Mouse (Mus musculus) left cerebral cortex, postnatal 10 days (tissue): ENCODE results near the gene Abat. TPM values are rescaled to one million over a fixed set of nuclear protein-coding genes. Genes with fewer than 3 reads are reported as not detected.
A peak's percentile ranks its signal among the peaks of the same experiment; 100 is the strongest.

Source experiments
- DNase-seq, 2 experiments: peaks; one replicate each; pipeline ENCODE4 v3.0.0; 2021 to 2022; ENCODE audit warnings: low spot score in 2 of 2, mixed read lengths in 1 of 2; ENCODE audit errors: extremely low spot score in 1 of 2
- intact Hi-C: fragments of 180-260 bp; cut with DNase I; formaldehyde crosslinking; loops from one replicate; pipeline ENCODE4 v1.15.1; 2025
- total RNA-seq, 2 experiments: library from RNA; stranded (reverse); gene quantifications; 2 replicates each; pipeline ENCODE4 v1.2.3; 2021

Gene Abat
- total RNA-seq, 2 experiments from 2014 or later = 132 to 140 TPM

DNA sequence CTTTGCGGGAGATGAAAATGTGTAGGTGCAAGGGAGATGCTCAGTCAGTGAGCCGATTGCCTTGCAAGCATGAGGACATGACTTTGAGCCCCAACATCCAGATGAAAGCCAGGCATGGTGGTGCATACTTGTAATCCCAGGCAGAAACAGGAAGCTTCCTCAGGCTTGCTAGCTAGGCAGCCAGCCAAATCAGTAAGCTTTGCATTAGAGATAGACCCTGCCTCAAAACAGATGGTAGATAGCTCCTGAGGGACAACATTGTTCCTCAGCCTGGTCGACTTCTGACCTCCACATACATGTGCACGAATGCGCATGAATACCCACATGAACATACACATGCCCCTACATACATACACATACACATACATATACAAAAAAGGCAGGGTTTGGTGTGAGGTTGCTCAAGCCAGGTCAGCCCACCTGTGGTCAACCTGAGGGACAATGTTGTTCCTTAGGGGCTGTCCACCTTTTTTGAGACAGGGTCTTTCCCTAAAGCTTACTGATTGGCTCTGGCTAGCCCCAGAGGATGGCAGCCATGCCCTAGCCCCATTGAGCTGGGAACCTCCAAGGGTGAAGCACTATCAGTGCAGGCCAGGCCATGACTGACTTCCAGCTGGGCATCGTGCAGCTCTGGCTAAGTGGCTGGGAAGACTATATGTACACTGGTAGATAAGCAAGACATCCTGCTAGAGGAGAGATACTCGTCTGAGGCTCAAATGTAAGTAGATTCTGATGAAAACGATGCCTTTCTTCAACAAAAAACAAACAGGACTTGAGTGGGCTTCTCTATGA is 99.2 kb downstream of the Abat start:
- no peak for DNase-seq

DNA sequence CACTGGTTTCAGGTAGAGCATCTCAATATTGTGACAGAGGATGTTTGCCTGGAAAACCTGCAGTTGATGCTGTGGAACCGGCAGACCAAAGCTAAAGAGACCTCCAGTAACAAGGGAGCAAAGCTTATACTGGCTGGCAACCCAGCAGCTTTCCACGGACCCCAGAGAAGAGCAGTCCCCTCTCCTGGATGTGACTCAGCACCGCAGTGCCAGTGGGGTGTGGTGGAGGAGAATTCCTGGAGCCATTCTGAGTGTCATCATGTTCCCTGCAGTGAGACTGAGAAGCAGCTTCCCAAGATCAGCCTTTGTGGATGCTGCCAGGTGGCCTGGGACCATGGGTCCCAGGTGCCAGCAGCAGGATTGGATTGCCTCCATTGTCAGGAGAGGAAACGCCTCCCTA is 99.8 kb downstream of the Abat start:
- intact Hi-C loops = no loop called here
- DNase-seq = no peak

More for the DNA sequence above, 99.2 kb downstream of the Abat start:
- intact Hi-C loops = no loop called here

DNA sequence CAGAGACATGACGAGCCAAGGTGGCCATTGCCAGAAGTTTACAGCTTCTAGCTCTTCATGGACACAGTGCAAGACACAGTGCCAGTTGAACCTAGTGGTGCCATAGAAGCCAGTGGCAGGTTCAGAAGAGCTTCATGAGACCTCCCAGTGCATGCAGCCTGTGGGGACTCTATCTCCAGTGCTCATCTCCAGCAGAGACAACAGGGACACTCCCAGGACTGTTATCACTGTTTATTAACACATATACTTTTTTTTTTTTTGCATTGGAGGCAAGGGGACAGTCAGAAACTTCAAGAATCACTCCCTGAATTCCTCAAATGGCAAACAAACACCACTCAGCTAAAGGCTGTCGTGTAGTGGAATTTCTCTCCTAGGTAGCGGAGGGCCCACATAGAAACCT is 100.2 kb downstream of the Abat start:
- no peak for DNase-seq
- intact Hi-C loops = no loop called here

DNA sequence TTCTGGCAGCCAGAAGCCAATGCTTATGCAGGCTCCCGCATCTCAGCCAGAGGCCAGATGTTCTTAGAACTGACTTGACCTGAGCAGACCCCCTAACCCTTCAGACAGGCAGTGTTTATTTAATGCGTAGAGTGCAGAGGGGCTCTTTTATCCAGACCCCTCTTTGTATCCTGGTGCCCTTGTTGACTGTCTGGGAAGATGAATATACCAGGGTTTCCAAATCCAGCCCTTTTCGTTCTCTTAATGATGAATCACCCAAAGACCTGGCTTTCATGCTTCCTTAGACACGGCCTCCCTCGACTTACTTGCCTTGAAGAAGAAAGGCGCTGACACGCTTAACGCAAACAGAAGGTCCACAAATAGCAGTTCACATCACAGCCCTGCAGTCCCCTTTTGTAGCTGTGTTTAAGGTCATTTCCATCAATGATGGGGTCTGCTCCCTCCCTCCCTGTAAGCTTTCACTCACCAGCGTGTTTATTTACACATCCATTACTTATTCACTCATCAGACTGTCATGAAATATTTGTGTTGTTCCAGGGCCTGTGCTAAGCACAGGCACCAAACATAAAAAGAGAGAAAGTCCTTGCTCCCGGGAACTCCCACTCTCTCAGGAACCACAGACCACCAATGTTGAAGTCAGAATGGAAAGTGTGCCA is 106.6 kb downstream of the Abat start:
- DNase-seq = no peak
- intact Hi-C loops = no loop called here

DNA sequence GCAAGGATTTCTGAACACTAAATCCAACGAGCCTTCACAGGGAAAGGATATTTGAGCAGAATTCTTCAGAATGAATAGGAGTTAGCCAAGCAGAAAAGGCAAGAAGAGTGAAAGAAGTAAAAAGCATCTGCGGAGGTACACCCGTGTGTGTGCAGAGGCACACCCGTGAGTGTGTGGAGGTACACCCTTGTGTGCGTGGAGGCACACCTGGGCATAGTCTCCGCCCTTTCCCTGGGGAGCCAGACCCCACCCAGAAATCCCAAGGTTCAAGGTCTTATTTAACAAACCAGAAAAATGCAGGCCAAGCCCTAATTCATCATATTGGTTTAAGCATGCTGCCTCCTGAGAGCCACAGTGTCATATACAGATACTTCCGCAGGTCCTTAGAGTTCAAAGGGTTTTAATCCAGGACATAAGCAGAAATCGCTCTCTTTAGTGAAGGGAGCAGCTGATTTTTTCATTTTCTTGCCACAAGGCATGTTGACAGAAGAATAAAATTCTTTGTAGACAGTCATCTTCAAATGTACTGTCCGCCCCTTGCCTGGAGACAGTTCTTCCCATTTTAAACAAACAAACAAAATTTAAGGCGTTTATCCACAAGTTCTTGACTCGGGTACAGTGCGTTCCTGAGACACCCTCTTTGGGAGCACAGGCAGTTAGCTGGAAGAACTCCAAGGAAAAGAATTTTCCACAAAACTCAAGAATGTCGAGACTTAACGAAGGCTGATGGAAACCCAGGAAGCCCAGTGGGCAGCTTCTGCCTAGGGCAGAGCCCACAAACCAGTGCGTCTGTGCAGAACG is 107.3 kb downstream of the Abat start:
- intact Hi-C loops = no loop called here
- DNase-seq = no peak

DNA sequence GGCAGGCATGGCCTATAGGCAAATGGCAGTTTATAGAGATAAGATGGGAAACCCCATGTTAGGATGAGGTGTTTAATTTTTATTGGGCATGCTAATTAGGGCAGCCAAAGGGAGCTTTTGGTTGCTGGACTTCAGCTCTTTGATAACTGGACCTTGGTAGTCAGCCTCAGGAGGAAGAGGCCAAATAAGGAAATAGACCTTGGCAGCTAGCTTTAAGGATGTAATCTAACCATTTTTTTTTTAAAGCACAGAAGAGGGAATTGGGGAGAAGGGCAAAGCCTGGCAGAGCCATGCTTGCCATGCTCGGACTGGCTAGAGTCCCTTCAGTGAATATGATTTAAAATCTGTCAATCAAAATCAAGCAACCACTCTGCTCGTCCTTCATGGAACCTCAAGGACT is 117.2 kb downstream of the Abat start:
- DNase-seq = no peak
- intact Hi-C loops = no loop called here

DNA sequence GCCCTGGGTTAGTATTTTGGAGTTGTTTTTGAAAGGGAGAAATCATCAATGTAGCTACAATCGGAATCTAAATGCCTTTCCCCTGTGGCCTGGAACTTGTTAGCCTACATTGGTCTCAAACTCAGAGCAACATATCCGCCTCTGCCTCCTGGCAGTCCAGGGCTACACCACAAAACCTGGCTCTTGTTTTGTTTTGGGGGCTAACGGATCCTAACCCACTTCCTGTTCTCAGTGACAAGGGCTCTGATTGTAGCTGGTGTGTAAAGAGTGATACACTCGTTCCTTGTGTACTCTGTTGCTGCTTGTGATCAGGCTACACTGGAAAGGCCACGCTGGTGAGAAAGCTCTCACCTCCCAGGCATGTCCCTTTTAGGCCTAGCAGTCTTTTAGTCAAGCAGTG is 118.2 kb downstream of the Abat start:
- intact Hi-C loops = no loop called here
- no peak for DNase-seq

DNA sequence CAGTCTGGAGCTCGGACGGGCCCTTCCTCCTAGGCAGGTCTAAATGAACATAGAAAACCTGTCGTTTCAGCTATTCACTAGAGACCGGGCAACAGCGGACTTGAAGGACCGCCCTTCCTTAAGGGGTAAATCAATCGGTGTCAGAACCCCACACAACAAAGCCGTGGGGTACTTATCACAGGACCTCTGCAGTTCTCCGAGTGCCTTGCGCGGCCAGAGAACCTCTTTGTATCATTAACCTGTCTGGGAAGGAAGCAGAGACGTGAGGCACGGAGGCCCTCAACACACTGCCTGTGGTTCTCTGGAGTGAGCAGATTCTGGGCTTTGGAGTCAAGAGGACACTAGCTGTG is 123.6 kb downstream of the Abat start:
- DNase-seq = no peak
- intact Hi-C loops = loop anchor here (5.0 kb wide), 1 partner anchor 145 kb away; no protein-coding TSS in a partner anchor

DNA sequence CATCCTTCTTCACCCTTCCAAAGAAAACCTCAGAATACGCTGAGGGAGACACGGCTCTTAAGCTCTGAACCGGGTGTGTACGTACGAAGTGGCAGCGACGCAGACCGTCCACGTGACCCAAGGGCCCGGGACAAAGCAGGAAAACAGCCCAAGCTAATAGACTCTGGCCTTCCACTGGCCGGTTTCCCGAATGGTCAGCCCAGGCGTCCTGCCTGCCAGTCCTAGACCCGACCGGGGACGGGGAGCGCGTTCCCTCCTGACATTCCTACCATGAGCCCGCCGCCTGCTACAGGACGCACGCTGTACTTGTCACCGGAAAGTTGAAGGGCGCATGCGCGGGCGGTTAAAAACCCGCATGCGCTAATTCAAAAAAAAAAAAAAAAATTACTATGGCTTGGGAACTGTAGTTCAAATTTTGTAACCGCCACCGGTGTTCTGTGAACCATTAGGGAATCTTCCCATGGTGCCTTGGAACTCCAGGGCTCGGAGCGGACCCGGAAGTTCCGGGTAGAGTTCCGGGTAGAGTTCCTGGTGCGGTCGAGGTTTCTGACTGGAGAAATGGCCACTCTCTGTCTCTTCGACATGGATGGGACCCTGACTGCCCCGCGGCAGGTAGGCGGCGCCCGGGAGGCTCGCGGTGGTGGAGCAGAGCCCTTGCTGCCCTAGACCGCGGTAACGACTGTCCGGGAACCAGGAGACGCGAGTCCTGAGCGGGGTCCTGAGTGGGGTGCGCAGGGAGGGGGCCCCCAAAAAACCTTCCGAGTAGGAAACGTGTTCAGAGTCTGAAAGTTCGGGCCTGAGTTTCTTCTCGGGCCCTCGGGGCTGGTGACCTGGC is 124.2 kb downstream of the Abat start, which contains the start of the genes Pmm2 and Tmem186:
Gene Pmm2, plus strand, starts transcription at position 458 of the 835 bp plus-strand sequence.
Gene Tmem186, minus strand, starts transcription at position 496 of the 835 bp plus-strand sequence.
- peak; percentile 88 to 91 for DNase-seq
- intact Hi-C loops = loop anchor here (5.0 kb wide), 1 partner anchor 145 kb away; no protein-coding TSS in a partner anchor

DNA sequence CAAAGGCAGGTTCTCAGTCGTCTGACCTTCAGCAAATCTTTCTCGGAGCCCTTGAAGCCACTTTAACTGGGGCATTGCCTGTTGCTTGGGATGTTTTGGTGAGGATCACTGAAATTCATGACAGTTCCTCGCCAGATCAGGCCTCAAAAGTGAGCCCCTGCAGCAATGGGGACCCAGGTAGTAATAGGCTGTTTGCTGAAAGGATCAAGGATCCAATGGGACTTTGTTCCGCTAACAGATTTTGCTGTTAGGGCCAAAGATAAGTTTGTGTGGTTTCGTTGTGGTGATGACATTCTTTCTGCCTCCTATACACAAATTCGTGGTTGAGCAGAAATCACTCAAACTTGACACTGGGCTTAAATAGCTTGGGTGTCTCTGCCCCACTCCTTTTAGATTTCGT is 124.9 kb downstream of the Abat start:
- intact Hi-C loops = loop anchor here (5.0 kb wide), 1 partner anchor 146 kb away; no protein-coding TSS in a partner anchor
- no peak for DNase-seq

DNA sequence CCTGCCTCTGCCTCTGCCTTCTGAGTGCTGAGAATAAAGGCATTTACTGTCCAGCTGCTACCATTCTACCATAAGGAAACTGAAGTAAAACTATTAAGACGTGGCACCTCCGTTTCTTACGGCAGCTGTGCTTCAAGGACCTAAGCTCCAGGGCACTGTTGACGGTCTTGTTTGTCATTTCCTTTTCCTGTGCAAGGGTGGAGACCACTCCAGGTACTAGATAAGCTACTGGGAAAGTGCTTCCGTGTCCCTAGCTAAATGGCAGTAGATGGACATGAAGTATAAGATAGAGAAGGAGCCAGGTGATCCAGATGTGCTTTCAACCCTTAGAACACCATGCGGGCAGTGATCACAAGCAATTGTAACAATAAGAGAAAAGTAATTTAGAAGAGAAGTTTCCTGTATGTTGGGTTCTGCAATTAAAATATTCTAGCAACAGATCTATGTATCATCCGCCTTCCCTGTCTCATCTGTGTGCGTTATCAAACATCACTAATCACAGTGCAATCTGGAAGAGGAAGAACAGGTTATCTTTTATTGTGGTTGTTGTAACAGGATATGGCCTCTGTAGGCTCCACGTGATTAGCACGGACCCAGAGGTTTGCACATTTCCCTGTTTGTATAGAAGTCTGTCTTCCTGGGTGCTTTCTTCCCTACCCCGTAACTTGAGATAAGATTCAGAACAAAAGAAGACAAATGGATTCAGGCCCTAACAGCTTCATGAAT is 126.4 kb downstream of the Abat start:
- intact Hi-C loops = loop anchor here (5.0 kb wide), 1 partner anchor 147 kb away; no protein-coding TSS in a partner anchor

DNA sequence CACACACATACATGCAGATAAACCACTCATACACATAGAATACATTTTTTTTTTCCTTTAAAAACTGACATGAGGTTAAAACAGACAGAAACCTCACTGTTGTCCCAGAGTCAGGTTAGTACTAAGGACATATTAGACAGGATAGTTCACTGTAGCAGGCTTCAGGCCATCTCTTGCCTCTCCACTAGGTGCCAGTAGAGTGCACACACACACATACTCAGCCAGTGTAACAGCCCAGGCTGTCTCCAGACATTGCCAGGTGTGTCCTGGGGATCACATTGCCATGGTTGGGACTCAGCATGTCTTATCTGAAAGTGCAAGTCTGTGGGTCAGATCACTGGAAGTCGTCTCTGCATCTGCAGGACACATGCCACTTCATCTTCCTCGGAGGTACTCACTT is 130.6 kb downstream of the Abat start:
- no peak for DNase-seq
- intact Hi-C loops = no loop called here

More for the DNA sequence above, 126.4 kb downstream of the Abat start:
- DNase-seq = no peak

DNA sequence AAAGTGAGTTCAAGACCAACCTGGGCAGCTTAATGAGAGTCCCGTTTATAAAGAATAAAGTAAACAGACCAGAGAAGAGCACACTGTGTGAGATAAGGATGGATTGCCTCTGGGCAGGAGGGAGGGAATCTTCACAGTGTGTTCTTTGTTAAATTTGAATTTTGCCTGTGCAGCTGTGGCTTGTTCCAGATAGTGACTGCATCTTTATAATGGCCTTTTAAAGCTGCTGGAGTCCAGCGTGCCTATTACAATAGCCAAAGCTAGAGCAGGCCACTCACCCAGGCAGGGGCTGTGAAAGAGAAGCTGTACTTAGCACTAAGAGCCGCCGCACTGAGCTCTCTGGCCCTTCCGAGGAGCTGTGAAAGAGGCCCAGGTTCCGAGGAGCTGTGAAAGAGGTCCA is 132.3 kb downstream of the Abat start:
- DNase-seq = no peak
- intact Hi-C loops = no loop called here

DNA sequence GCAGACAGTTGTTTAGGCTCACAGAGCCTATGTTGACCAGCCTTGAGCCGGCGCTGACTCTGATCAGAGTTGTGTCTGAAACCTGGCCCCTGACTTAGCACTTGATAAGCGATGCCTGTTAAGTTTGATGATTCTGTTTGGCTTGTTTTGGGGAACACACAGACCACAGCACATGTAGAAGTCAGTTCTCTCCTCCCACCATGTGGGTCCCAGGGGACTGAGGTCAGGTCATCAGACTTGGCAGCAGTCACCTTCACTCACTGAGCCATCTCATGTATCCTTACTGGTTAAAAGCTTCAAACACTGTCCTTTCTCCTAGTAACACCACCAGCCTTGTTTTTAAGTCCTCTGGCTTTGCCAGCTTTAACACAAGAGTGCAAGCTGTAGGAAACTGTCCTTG is 136.8 kb downstream of the Abat start:
- DNase-seq = no peak
- intact Hi-C loops = no loop called here

DNA sequence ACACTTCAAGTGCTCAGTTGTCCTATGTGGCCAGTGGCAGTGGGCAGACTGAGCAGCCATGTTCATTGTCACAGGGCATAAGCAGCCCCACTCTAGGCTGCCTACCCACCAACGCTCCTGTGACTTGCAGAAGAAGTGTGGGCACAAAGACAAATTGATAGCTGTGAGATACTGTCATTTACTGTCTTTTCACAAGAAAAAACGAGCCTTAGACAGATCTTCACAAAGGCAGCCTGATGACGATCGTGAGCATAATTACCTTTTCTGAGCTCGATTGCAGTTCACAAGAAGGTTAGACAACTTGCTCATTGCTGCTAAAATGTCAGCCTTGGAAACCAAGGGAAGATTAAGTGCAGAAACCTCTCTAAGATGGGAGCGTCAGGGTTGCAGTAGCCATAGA is 141.9 kb downstream of the Abat start:
- intact Hi-C loops = no loop called here
- DNase-seq = no peak

DNA sequence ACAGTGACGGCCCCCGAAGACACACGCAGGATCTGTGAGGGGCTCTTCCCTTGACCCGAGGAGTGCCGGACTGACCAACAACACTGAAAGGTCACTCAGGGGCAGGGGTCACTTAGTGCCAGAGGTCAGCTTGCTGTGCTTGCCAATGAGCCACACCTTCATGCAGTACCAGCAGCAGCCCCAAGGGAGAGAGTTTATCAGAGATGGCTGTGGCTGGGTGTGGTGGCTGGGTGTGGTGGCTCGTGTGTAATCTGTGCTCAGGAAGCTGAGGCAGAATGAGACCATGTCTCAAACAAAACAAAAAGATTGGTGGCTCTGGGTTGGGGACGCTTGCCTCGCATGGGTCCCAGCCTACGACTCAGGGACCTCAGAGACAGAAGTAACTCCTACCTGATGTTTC is 142.4 kb downstream of the Abat start:
- intact Hi-C loops = no loop called here
- DNase-seq = no peak

DNA sequence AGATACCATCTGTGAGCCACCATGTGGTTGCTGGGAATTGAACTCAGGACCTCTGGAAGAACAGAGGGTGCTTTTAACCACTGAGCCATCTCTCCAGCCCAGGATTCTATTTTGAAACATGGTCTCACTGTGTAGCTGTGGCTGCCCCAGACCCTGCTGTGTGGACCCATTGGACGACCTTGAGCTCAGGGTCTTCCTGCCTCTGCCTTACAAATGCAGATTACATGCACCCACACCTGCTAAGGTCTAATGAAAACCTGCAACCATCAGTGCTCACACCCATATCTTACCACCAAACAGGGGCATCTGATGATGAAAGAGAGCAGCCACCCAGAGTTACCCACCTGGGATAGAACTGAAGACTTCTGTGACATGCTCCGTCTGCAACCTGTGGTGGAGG is 143.0 kb downstream of the Abat start:
- intact Hi-C loops = no loop called here
- DNase-seq = no peak

DNA sequence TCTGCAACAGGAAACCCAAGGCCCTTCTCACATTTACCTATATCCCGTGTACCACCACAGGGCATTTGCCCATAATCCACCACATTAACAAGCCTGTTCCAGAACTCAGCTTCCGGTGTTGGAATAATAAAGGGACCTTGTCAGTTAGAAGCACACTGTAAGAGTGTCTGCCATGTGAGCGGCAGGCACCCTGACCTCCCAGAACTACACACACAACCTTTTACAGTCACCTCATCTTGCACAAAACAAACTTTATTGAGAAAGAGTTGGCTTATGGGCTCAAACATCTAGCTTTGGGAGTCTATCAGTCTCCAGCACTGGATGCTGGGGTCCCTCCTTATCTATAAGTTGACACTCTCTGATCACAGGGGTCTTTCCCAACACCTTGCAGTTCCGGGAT is 145.1 kb downstream of the Abat start:
- intact Hi-C loops = no loop called here
- DNase-seq = no peak
